Mouse (Mus musculus) testis, adult 2 months (tissue): Measurements from ENCODE around the gene Ahsa2. TPM values are rescaled to one million over a fixed set of nuclear protein-coding genes. Genes with fewer than 3 reads are reported as not detected.
A peak's percentile ranks its signal among the peaks of the same experiment; 100 is the strongest.
"Not testable (repeated sequence)": the region's sequence is repeated elsewhere in the genome, so short reads cannot be mapped to it uniquely, and the experiment has no call there.

Experiments
- H3K27ac ChIP-seq: fragments of 200-500 bp; 2 replicates; pipeline ENCODE4 v1.5.1; 2012; ENCODE audit warnings: low read depth, low read length; ENCODE audit not compliant: control insufficient read depth, insufficient read depth
- H3K27me3 ChIP-seq: fragments of 200-500 bp; 2 replicates; pipeline ENCODE4 v1.6.1; 2012; ENCODE audit warnings: mild to moderate bottlenecking, low read length, moderate library complexity; ENCODE audit not compliant: control insufficient read depth, insufficient read depth
- H3K36me3 ChIP-seq: fragments of 200-500 bp; 2 replicates; pipeline ENCODE4 v1.6.1; 2012; ENCODE audit warnings: mild to moderate bottlenecking, low read length; ENCODE audit not compliant: control insufficient read depth, insufficient read depth
- H3K4me1 ChIP-seq: fragments of 200-500 bp; 2 replicates; pipeline ENCODE4 v1.6.1; 2012; ENCODE audit warnings: low read length; ENCODE audit not compliant: control insufficient read depth, insufficient read depth
- H3K4me3 ChIP-seq: fragments of 200-500 bp; 2 replicates; pipeline ENCODE4 v1.5.1; 2012; ENCODE audit warnings: low read depth, mild to moderate bottlenecking, low read length, moderate library complexity, mixed read lengths; ENCODE audit not compliant: control insufficient read depth
- CTCF ChIP-seq: fragments of 200-500 bp; IDR thresholded peaks from 2 replicates; pipeline ENCODE4 v1.5.1; 2012; ENCODE audit warnings: low read depth, mild to moderate bottlenecking, inconsistent platforms, low read length, moderate library complexity; ENCODE audit not compliant: control insufficient read depth, insufficient read depth, insufficient replicate concordance
- POLR2A ChIP-seq: fragments of 200-500 bp; IDR thresholded peaks from 2 replicates; pipeline ENCODE4 v1.6.1; 2012; ENCODE audit warnings: low read depth, mild to moderate bottlenecking, inconsistent platforms, low read length, moderate library complexity; ENCODE audit not compliant: control insufficient read depth
- polyA plus RNA-seq: library from polyadenylated mRNA; depleted of rRNA; stranded (reverse); fragments of >200 nt; gene quantifications from 2 replicates; pipeline ENCODE4 v1.2.3, GENCODE M21; 2012; rRNA removed

Gene Ahsa2
- polyA plus RNA-seq, 1 experiment: 6.5 TPM

DNA sequence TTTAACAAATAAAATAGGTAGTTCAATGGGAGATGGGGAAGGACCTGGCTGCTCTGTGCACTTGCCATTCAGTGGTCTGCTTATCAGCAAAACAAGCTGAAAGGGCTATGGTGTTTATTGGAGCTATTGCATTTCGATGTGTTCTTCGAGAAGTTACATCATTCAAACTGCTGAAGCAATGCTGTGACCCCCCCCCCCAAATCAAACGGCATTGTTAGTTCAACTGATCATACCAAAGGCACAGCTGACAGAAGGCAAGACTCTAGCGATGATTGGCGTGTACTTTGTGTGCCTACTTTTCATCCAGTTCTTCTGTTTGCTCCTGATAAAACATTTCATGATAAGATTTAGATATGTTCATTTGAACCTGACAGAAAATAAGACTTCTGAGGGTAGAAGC lies 779 bp upstream of the Ahsa2 start:
- no peak overlapping the region for H3K27ac ChIP-seq

DNA sequence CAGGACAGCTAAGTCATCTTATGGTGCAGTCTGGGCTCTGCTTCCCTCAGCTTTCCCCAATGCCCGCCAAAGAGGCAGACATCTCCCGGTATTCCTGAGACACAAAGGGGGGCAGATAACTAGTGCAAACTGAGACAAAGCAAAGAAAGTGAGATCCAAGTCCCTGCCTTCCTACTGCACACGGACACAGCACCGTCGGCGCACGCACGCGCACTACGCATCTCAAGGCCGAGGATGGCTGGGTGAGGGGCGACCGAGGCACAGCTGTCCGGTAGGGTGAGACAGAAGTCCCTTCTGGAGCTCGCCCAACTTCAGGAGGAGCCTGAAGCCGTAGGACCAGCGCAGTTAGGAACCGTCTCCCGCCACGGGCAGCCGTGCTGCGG lies 504 bp downstream of the Ahsa2 start:
- Histone ChIP-seq H3K27me3 (no peaks in the 10 kb centered on the region), H3K4me1 (peaks cover 6% of the 10 kb centered on the region), H3K4me3 (peak overlapping the region; percentile 99), H3K27ac (peak overlapping the region; percentile 92), H3K36me3 (peaks cover 3% of the 10 kb centered on the region; the same call in 1 of the 2 replicates)
- TF ChIP-seq CTCF: no peak
- no peak for TF ChIP-seq POLR2A

More for the DNA sequence above, 779 bp upstream of the Ahsa2 start:
- TF ChIP-seq POLR2A (no peak), CTCF (no peak)
- H3K36me3 ChIP-seq: no peaks in the 10 kb centered on the region
- H3K4me1 ChIP-seq: peaks cover 6% of the 10 kb centered on the region
- peak overlapping the region; percentile 32; the same call in 1 of the 2 replicates for H3K4me3 ChIP-seq
- no peaks in the 10 kb centered on the region for H3K27me3 ChIP-seq

- Histone ChIP-seq H3K36me3 (peaks cover 3% of the 10 kb centered on the region; the same call in 1 of the 2 replicates), H3K27me3 (no peaks in the 10 kb centered on the region), H3K4me3 (peak overlapping the region; percentile 99), H3K4me1 (peaks cover 6% of the 10 kb centered on the region), H3K27ac (no peak overlapping the region)
- TF ChIP-seq CTCF (no peak), POLR2A (no peak)
Measured at GRCm38 (mm10) chr11:23496661-23497060, 1.2 kb downstream of the Ahsa2 start.

DNA sequence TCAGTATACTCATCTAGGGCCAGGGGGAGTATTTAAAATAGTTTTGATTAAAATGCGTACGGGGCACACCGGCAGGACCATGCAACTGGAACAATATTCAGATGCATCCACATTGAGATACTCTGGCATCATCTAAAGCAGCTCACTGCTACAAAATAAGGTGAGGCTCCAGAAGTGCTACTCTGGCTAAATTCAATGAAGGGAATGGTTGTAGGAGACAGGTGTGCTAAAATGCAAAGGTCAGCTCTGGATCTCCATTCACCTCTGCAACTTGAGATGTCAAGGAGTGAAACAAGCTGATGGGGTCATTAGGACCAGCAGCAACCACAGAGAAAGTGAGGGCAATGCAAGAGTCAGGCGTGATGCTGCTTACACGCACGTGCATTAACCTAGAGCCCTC lies 2.6 kb downstream of the Ahsa2 start:
- TF ChIP-seq CTCF: no peak
- no peak for TF ChIP-seq POLR2A
- Histone ChIP-seq H3K27me3 (no peaks in the 10 kb centered on the region), H3K27ac (no peak overlapping the region), H3K4me3 (no peak overlapping the region), H3K36me3 (peaks cover 3% of the 10 kb centered on the region; the same call in 1 of the 2 replicates), H3K4me1 (peaks cover 6% of the 10 kb centered on the region)

DNA sequence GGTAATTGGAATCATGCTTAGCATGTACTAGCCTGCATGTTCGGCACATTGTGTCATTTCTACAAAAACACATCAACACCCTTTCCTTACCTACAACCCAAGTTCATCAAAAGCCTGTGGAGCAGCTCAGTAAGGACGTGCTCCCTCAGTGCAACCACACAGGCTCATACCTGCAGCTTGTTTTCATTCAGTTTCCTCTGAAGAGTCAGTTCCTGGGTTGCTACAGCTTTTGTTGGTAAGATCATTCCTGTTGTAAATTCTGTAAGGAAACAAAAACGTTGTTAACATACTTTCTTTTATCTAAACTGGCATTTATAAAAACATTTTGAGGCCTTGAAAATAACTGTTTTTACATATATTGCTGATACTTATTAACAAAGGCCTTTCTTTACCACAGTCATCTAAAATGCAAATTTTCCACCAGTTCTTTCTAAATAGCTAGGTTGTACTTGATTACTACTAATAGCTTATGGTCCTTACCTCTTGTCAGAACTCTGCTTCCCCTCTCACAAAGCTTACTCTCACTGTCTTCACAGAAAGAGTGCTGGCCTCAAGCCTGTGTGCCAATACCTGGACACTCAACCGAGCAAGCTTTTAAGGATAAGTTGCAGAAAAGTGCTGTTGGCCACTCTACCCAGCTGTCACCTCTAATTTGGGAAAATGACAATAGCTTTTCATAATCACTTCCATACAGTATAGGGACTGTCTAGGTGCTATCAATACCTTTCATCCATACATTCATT lies 5.6 kb downstream of the Ahsa2 start:
- Histone ChIP-seq H3K36me3 (peaks cover 3% of the 10 kb centered on the region; the same call in 1 of the 2 replicates), H3K4me3 (no peak overlapping the region), H3K27ac (no peak overlapping the region), H3K4me1 (peaks cover 4% of the 10 kb centered on the region), H3K27me3 (no peaks in the 10 kb centered on the region)
- TF ChIP-seq CTCF: no peak
- TF ChIP-seq POLR2A: no peak

GRCm38 (mm10) chr11:23489955-23490354 lies 7.9 kb downstream of the Ahsa2 start:
- no peak overlapping the region for H3K27ac ChIP-seq
- H3K27me3 ChIP-seq: no peaks in the 10 kb centered on the region
- H3K4me3 ChIP-seq: no peak overlapping the region
- TF ChIP-seq CTCF (no peak), POLR2A (no peak)
- H3K36me3 ChIP-seq: peaks cover 3% of the 10 kb centered on the region; the same call in 1 of the 2 replicates
- H3K4me1 ChIP-seq: no peaks in the 10 kb centered on the region

- H3K27me3 ChIP-seq, H3K4me1 ChIP-seq, H3K4me3 ChIP-seq, H3K27ac ChIP-seq, H3K36me3 ChIP-seq: not testable (repeated sequence)
Measured at GRCm38 (mm10) chr11:23465862-23466261, 32.0 kb downstream of the Ahsa2 start.

Other genes starting within 250 kb of the Ahsa2 start
- 6.8 and 9.6 TPM in 2 replicates for gene Xpo1, start 242.0 kb downstream of the Ahsa2 start, polyA plus RNA-seq
- gene Usp34, start 191.1 kb downstream of the Ahsa2 start, polyA plus RNA-seq: 14.9 and 23.4 TPM in 2 replicates
- 132 and 166 TPM in 2 replicates for gene 1700093K21Rik, start 23.1 kb upstream of the Ahsa2 start, polyA plus RNA-seq
- 10.4 and 12.0 TPM in 2 replicates for gene 0610010F05Rik, start 135.6 kb upstream of the Ahsa2 start, polyA plus RNA-seq
- gene Pus10, start 167.6 kb upstream of the Ahsa2 start, polyA plus RNA-seq: 7.2 and 7.9 TPM in 2 replicates
- 32.7 and 35.5 TPM in 2 replicates for gene Pex13, start 167.9 kb upstream of the Ahsa2 start, polyA plus RNA-seq